Mouse (Mus musculus) right cerebral cortex, postnatal 25 days (tissue): ENCODE measurements around the gene Ppp1r12b.
"Not testable (repeated sequence)": the region's sequence is repeated elsewhere in the genome, so short reads cannot be mapped to it uniquely, and the experiment has no call there.

Source experiments
- DNase-seq: peaks from one replicate; pipeline ENCODE4 v3.0.0; 2022

The Ppp1r12b gene

GRCm38 (mm10) chr1:134846295-134846988, 109.3 kb downstream of the Ppp1r12b start:
- DNase-seq, result no peak

DNA sequence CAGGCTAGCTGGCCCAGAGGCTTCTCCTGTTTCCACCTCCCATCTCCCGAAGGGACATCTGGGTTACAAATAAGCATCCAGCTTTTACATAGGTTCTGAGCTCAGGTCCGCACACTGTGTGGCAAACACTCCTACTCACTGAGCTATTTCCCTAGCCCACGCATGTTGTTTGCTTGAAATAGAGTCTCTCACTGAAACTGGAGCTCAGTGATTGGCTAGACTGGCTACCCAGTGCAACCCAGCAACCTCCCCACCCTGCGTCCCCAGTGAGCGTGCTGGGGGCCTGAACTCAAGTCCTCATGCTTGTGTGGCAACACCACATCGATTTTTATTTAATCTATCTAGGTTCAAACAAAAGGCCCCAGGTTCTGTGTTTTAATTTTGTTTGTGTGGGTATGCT, 112.4 kb downstream of the Ppp1r12b start:
- DNase-seq, result no peak

DNA sequence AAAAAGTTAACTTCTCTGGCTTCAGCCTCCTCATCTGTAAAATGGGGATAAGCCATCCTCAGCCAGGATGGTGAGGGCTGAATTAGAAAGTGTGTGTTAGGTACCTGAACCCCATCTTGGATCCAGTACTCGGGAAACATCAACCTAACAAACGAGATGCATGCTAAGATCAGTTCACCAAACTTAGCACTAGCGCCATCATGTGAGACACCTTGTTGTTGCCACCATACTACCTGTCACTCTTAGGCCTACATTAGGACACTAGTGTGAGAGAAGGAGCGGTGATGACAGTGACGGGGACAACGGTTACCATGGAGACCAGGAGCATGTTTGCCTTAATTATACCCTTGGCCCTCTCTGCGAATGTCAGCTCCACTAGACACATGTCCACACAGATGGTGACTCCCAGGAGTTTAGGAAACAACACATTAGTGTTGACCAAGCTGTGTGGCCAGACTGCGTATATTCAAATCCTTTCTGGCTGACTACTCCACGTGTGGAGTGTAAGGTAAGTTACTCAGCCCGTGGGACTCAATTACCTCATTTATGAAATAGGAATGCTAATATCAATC, 118.7 kb downstream of the Ppp1r12b start:
- DNase-seq, result no peak

GRCm38 (mm10) chr1:134830881-134831280, 124.9 kb downstream of the Ppp1r12b start:
- DNase-seq, result not testable (repeated sequence)

DNA sequence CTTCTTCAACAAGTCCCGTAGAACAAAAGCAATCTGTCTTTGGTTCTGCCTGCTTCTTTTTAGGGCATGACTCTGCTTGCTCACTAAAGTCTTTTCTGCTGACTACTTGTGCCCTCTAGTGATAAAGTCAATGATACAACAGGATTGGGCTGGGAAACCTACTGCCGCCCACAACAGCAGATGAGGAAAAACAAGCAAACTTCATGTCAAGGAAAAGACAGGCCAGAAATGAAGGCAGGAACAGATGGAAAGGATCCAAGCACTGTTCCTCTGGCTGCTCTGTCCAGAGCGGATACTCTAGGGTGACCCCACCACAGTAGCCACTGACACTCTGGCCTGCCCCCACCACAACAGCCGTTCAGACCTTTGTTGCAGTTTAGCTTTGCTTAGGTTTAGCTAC, 126.1 kb downstream of the Ppp1r12b start:
- no peak for DNase-seq

DNA sequence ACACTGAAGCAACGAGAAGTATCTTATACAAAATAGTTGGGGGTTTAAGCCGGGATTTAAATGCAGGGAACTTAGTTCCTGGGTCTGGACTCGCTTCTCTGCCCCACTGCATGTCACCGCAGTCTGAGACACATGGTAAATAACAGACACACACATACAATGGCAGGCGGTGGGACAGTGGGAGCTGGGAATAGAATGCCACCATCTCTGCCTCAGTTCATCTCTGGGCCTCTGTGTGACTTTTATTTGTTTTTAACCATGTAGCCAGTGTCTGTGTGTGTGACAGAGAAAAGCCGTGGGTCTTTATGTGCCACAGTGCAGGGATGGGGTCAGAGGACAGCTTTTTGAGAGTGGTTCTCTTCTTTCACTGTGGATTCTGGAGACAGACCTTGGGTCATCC, 130.8 kb downstream of the Ppp1r12b start:
- DNase-seq, result no peak

- no peak for DNase-seq
Measured at GRCm38 (mm10) chr1:134823842-134824241, 131.9 kb downstream of the Ppp1r12b start.

DNA sequence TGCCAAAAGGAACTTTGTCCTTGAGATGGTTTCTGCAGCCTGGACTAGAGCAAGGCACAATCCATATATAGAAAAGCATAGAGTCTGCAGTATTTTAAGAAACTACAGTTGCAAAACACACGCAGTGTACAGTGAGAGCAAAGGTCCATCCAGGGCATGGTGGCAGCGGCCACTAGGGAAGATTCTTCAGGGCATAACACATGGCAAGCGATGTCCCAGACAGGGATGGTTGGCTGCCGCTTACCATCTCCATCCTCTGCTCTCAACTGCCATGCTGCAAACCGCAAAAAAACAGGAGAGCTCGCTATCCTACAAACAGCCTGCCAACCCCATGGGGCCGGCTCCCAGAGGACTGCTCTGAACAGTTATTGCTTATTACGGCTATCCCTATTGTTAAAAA, 132.4 kb downstream of the Ppp1r12b start:
- no peak for DNase-seq

DNA sequence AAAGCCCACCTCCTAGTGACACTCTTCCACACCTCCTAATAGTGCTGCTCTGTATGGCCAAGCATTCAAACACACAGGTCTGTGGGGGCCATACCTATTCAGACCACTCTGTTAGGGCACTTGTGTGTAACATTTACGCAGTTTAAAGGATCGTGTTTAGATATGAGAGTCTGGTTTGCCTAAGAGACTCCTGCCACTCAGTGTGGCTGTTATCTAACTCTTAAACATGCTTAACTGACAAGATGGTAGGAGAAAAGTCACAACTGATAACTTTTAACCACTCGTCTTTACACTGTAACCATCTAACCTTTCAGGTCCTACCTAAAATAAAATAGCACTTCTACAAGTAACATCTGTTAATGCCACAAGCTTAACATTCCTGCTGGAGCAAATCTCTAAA, 134.9 kb downstream of the Ppp1r12b start:
- DNase-seq, result no peak

GRCm38 (mm10) chr1:134819196-134819595, 136.5 kb downstream of the Ppp1r12b start:
- DNase-seq, result no peak

GRCm38 (mm10) chr1:134818716-134819115, 137.0 kb downstream of the Ppp1r12b start:
- DNase-seq, result no peak

GRCm38 (mm10) chr1:134817916-134818595, 137.7 kb downstream of the Ppp1r12b start:
- DNase-seq, result no peak

DNA sequence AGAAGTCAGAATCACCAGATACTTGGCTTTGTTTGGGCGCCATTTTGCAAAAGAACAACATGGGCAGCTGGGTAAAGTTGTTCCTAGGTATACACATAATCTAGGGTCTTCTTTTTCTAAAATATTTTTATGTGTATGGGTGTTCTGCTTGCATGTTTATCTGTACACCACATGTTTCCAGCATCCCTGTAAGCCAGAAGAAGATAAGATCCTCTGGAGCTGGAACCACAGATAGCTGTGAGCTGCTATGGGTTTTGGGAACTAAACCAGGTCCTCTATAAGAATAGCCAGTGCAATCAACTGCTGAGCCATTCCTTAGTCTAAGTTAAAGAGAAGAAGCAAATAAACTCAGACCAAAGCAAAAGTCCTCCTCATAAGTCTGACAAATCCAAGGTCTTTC, 138.6 kb downstream of the Ppp1r12b start:
- no peak for DNase-seq

GRCm38 (mm10) chr1:134816617-134817016, 139.1 kb downstream of the Ppp1r12b start:
- no peak for DNase-seq

GRCm38 (mm10) chr1:134815748-134816147, 140.0 kb downstream of the Ppp1r12b start:
- DNase-seq, result no peak

DNA sequence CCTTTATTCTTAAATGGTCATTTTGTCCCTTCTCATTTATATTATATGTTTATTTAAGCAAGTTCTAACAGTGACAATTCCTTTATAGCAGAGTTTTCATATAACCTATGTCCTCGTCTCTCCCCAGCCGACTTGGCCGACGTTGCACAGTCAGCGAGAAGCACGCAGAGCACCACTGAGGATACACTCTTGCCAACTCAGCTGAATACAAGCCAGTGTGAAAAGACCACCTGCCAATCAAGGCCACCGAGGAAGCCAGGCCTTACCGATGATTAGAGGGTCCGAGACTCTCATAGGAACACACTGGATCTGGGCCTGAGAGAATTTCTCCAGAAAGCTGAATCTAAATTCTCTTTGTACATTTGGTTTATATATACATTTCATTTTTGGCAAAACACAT, 150.3 kb downstream of the Ppp1r12b start:
- DNase-seq, result no peak

DNA sequence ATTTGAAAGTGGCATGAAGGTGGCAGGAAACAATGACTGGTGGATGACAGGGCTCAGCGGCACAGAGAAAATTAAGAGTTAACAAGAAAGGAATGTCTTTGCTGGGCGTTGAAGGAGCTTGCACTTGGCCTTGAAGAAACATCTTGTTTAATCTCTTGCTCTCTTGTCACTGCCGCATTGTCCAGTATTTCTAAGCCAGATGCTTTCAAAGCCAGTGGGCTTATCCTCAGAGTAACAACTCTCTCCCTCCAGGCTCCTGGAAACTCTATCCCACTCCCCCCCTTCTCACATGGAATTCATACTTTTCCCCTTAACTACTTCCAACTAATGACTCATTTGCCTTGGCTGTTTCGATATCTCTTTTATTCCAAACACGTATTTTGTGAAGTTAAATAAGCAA, 151.4 kb downstream of the Ppp1r12b start:
- DNase-seq, result no peak

- no peak for DNase-seq
Measured at GRCm38 (mm10) chr1:134803286-134804117, 152.2 kb downstream of the Ppp1r12b start.

DNA sequence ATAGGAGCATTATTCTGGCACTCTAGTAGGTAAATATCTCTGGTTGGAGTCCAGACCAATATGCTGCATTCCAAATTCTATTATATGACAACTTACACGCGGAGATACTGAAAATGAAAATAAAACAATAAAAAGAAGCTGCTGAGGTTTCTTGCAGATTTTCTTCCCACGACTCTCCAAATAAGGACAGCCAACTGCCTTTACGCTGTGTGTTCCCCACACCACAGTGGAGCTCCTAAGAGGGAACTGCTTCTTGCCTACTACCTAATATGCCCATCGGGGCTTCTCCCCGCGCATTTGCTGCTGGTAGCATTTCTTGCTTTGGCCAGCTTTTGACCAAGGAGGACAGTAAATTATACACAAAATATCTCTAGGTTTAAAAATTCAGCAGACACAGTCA, 154.0 kb downstream of the Ppp1r12b start:
- no peak for DNase-seq

GRCm38 (mm10) chr1:134796536-134796935, 159.2 kb downstream of the Ppp1r12b start:
- no peak for DNase-seq

DNA sequence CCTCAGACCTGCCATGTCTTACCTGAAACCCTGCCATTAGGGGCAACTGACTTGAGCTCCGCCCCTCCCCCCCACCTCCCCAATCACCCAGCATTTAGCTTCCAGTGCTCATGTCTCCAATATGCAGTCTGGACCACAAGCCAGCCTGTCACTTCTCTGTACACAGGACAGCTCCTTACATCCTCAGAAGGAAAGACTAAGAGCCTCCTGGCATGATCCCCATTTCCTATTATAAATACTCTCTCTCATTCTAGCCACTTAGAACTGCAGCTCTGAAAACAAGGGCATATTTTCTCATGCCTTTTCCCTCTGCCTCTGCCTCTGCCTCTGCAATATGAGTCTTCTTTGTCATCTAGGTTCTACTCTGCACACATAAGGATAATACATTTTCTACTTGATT, 159.7 kb downstream of the Ppp1r12b start:
- DNase-seq, result no peak

- no peak for DNase-seq
Measured at GRCm38 (mm10) chr1:134791456-134791855, 164.3 kb downstream of the Ppp1r12b start.

DNA sequence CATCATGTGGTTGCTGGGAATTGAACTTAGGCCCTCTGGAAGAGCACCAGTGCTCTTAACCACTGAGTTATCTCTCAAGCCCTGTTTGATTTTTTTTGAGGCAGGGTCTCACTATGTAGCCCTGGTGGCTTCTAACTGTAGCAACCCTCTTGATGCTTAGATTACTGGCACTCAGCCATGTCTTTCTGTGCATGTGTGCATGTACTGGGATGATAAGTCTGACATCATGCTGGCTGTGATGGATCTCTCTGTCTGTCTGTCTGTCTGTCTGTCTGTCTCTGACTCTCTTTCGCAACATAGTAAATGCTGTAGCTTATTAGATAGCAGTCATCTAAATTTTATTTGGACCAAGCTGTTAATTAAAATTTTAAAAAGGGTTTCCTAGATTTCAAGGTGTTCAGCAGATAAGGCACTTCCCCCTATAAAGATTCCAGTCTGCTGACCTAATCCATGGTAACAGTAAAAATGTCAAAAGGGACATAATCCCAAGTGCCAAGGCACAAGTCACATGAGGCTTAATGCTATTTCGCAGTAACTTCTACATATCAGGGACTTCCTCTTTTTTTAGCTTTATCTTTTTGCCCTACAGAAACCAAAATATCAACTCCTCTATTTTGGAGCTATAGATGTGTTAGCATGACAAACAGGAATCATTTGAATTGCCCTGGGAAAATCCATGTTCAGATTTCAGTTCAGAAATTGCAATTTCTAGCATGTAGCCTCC, 164.9 kb downstream of the Ppp1r12b start:
- no peak for DNase-seq
